Mouse (Mus musculus): ENCODE data around the gene Rapgef1. TPM values are rescaled to one million over a fixed set of nuclear protein-coding genes. Genes with fewer than 3 reads are reported as not detected.
"Not testable (repeated sequence)": the region's sequence is repeated elsewhere in the genome, so short reads cannot be mapped to it uniquely, and the experiment has no call there.

Gene Rapgef1
- polyA plus RNA-seq, 1 experiment from 2014 or later: 24.1 TPM

- H3K27ac ChIP-seq (replicated peaks): no peak overlapping the region
- H3K9ac ChIP-seq (replicated peaks): no peak overlapping the region
- H3K9me3 ChIP-seq: no peaks in the 10 kb centered on the region
- no peak for ATAC-seq (ENCODE audit: low FRiP score, low read depth)
- H3K4me2 ChIP-seq (replicated peaks): no peak overlapping the region
- no peaks in the 10 kb centered on the region for H3K27me3 ChIP-seq
- no peak overlapping the region for H3K4me3 ChIP-seq
- no peaks in the 10 kb centered on the region for H3K4me1 ChIP-seq
- H3K36me3 ChIP-seq: peaks cover 20% of the 10 kb centered on the region; the same call in 1 of the 2 replicates
Measured at GRCm38 (mm10) chr2:29770162-29770561, 150.6 kb downstream of the Rapgef1 start.

GRCm38 (mm10) chr2:29771611-29772461 is 152.3 kb downstream of the Rapgef1 start:
- Histone ChIP-seq H3K4me1 (no peaks in the 10 kb centered on the region), H3K27ac (replicated peaks) (no peak overlapping the region), H3K27me3 (no peaks in the 10 kb centered on the region), H3K36me3 (peaks cover 34% of the 10 kb centered on the region), H3K9me3 (no peaks in the 10 kb centered on the region), H3K9ac (replicated peaks) (no peak overlapping the region), H3K4me2 (replicated peaks) (no peak overlapping the region), H3K4me3 (no peak overlapping the region)
- no peak for ATAC-seq (ENCODE audit: low FRiP score, low read depth)
- 90% methylated on average over 8 of the region's 8 CpGs for WGBS

- Histone ChIP-seq H3K4me2 (replicated peaks) (no peak overlapping the region), H3K27ac (replicated peaks) (no peak overlapping the region), H3K4me1 (no peaks in the 10 kb centered on the region), H3K36me3 (peaks cover 49% of the 10 kb centered on the region), H3K27me3 (no peaks in the 10 kb centered on the region), H3K4me3 (no peak overlapping the region), H3K9me3 (no peaks in the 10 kb centered on the region), H3K9ac (replicated peaks) (no peak overlapping the region)
- whole genome bisulfite sequencing: 92% methylated on average over 4 of the region's 4 CpGs
- no peak for ATAC-seq (ENCODE audit: low FRiP score, low read depth)
Measured at GRCm38 (mm10) chr2:29773323-29773722, 153.8 kb downstream of the Rapgef1 start.

- H3K4me1 ChIP-seq; ATAC-seq (ENCODE audit: low FRiP score, low read depth); H3K27ac ChIP-seq (replicated peaks): not testable (repeated sequence)
Measured at GRCm38 (mm10) chr2:29781256-29781655, 161.7 kb downstream of the Rapgef1 start.

GRCm38 (mm10) chr2:29784290-29784689 is 164.8 kb downstream of the Rapgef1 start:
- Histone ChIP-seq H3K36me3 (peaks cover 67% of the 10 kb centered on the region), H3K4me1 (peaks cover 17% of the 10 kb centered on the region), H3K4me2 (replicated peaks) (no peak overlapping the region), H3K4me3 (no peak overlapping the region), H3K27ac (replicated peaks) (no peak overlapping the region), H3K9ac (replicated peaks) (no peak overlapping the region), H3K27me3 (no peaks in the 10 kb centered on the region), H3K9me3 (no peaks in the 10 kb centered on the region)
- no peak for ATAC-seq (ENCODE audit: low FRiP score, low read depth)
- 83% methylated on average over 4 of the region's 4 CpGs for WGBS

More at GRCm38 (mm10) chr2:29781256-29781655, 161.7 kb downstream of the Rapgef1 start:
- not testable (repeated sequence) for H3K4me3 ChIP-seq; H3K27me3 ChIP-seq; H3K9me3 ChIP-seq; H3K9ac ChIP-seq (replicated peaks); H3K4me2 ChIP-seq (replicated peaks)
- peaks cover 94% of the 10 kb centered on the region for H3K36me3 ChIP-seq
- WGBS: 93% methylated on average over 2 of the region's 2 CpGs

- Histone ChIP-seq H3K4me3 (peak within 1 kb of the TSS; percentile 84), H3K9me3 (no peaks in the 10 kb centered on the region), H3K27ac (replicated peaks) (peak within 1 kb of the TSS; percentile 63), H3K36me3 (peaks cover 63% of the 10 kb centered on the region), H3K9ac (replicated peaks) (peak within 1 kb of the TSS; percentile 79), H3K27me3 (no peaks in the 10 kb centered on the region), H3K4me1 (peaks cover 17% of the 10 kb centered on the region), H3K4me2 (replicated peaks) (peak within 1 kb of the TSS; percentile 81)
- ATAC-seq (ENCODE audit: low FRiP score, low read depth): peak; percentile 76; the same call in 1 of the 2 replicates
- WGBS: 2% methylated on average over 31 of the region's 31 CpGs
Measured at GRCm38 (mm10) chr2:29787104-29787917, 167.8 kb downstream of the Rapgef1 start, which contains the start of gene Coq4. Coq4 (plus strand) TSS chr2:29787493.

GRCm38 (mm10) chr2:29787937-29788681 is 168.6 kb downstream of the Rapgef1 start, which contains the start of gene Trub2:
Trub2 (minus strand) TSS chr2:29788502.
- Histone ChIP-seq H3K4me1 (peaks cover 17% of the 10 kb centered on the region), H3K4me3 (peak within 1 kb of the TSS; percentile 84), H3K36me3 (peaks cover 63% of the 10 kb centered on the region), H3K9ac (replicated peaks) (peak within 1 kb of the TSS; percentile 79), H3K27ac (replicated peaks) (peak within 1 kb of the TSS; percentile 63), H3K9me3 (no peaks in the 10 kb centered on the region), H3K4me2 (replicated peaks) (peak within 1 kb of the TSS; percentile 81), H3K27me3 (no peaks in the 10 kb centered on the region)
- peak; percentile 74 for ATAC-seq (ENCODE audit: low FRiP score, low read depth)
- under 1% methylated on average over 45 of the region's 45 CpGs for WGBS

Other genes starting within 250 kb of the Rapgef1 start
- gene Gm13420, start 132.0 kb downstream of the Rapgef1 start, polyA plus RNA-seq (2016; fragmentation: Nextera tagmentation; extraction: Ambion mirVana): not detected in 2 replicates
- gene Gm13547, start 139.6 kb downstream of the Rapgef1 start, polyA plus RNA-seq (2016; fragmentation: Nextera tagmentation; extraction: Ambion mirVana): 0.85 TPM in 1 of 2 replicates, not detected in the other
- gene Coq4, start 167.8 kb downstream of the Rapgef1 start, polyA plus RNA-seq (2016; fragmentation: Nextera tagmentation; extraction: Ambion mirVana): 25.0 and 33.2 TPM in 2 replicates
- 47.1 and 50.3 TPM in 2 replicates for gene Trub2, start 168.8 kb downstream of the Rapgef1 start, polyA plus RNA-seq (2016; fragmentation: Nextera tagmentation; extraction: Ambion mirVana)
- 26.2 and 27.8 TPM in 2 replicates for gene Slc27a4, start 182.9 kb downstream of the Rapgef1 start, polyA plus RNA-seq (2016; fragmentation: Nextera tagmentation; extraction: Ambion mirVana)
- 15.3 and 19.0 TPM in 2 replicates for gene Urm1, start 200.4 kb downstream of the Rapgef1 start, polyA plus RNA-seq (2016; fragmentation: Nextera tagmentation; extraction: Ambion mirVana)
- 22.3 and 22.6 TPM in 2 replicates for gene Cercam, start 249.4 kb downstream of the Rapgef1 start, polyA plus RNA-seq (2016; fragmentation: Nextera tagmentation; extraction: Ambion mirVana)